Mouse (Mus musculus) spleen, postnatal 10 days (tissue): Measurements from ENCODE around the gene Nfkbiz.
"Not testable (repeated sequence)": the region's sequence is repeated elsewhere in the genome, so short reads cannot be mapped to it uniquely, and the experiment has no call there.

Experiments
- DNase-seq, 2 experiments: peaks; one replicate each; pipeline ENCODE4 v3.0.0; 2021 to 2022; ENCODE audit warnings: low spot score in 2 of 2

Nfkbiz gene

GRCm38 (mm10) chr16:55838510-55839474 lies at the start of gene Nfkbiz:
TSS of gene Nfkbiz (minus strand) at chr16:55838899.
- DNase-seq = peak; percentile 76 to 80

DNA sequence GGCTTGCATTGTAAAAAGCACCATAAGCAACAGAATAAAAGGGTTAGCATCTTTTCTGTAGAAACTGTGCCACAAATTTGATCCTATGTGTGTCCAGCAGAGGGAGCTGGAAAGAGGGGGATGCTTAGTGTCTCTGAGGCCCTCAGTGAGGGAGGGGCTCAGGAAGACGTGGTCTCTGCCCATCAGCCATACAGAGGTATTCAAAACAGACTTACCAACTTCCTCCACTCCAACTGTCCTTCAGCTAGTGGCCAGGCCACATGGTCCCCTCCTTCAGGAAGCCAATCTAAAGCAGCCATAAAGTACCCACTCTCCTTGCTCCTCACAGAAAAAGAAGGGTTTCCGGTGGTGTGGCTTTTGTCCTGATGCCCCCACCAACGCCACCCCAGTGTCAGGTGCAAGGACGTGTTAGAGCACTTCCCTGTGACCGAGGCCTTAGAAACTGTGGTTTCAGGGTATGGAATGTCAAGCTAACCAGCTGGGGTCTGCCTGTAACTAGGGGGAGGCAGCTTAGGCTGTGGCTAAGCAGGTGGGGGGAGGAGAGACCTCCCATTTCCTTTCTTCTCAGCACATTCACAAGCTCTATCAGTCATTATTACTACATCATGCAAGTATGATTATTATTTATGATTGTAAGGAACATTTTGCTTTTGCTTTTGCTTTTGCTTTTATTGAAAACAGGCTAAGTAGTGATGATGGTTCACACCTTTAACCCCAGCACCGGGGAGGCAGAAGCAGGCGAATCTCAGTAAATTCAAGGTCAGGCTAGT lies 49.3 kb upstream of the Nfkbiz start:
- DNase-seq = peak in 1 of 2 experiments; percentile 24

- no peak for DNase-seq
These were observed 45.5 kb upstream of the Nfkbiz start for GRCm38 (mm10) chr16:55884246-55884645.

- DNase-seq = no peak
These were observed 37.3 kb upstream of the Nfkbiz start for GRCm38 (mm10) chr16:55876025-55876424.

GRCm38 (mm10) chr16:55863832-55864231 lies 25.1 kb upstream of the Nfkbiz start:
- DNase-seq = no peak

- DNase-seq = peak; percentile 50 to 80
These were observed 24.6 kb upstream of the Nfkbiz start for GRCm38 (mm10) chr16:55863149-55863815.

GRCm38 (mm10) chr16:55861104-55861503 lies 22.4 kb upstream of the Nfkbiz start:
- no peak for DNase-seq

- not testable (repeated sequence) for DNase-seq
These were observed 20.7 kb upstream of the Nfkbiz start for GRCm38 (mm10) chr16:55859421-55859820.

DNA sequence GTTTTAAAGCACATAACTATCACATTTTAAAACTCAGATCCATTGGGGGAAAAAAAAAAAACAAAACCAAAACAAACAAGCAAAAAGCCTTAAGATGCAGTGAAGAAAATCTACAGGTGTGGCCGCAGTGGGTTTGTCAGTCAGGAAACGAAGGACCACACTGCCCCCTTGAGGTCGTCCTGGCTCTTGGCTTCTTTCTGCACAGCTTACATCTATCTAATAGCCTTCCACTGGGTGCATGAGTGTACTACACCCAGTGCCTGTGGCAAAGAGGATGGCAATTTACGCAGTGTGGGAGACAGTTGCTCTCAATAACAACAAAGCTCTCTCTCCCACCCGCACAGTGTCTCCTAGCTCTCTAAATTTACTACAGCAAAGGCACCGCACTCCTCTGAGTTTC lies 19.8 kb upstream of the Nfkbiz start:
- DNase-seq = peak; percentile 47 to 82

GRCm38 (mm10) chr16:55852943-55853727 lies 14.4 kb upstream of the Nfkbiz start:
- peak; percentile 38 to 84 for DNase-seq

- DNase-seq = no peak
These were observed 13.8 kb upstream of the Nfkbiz start for GRCm38 (mm10) chr16:55852515-55852914.

GRCm38 (mm10) chr16:55850485-55850884 lies 11.8 kb upstream of the Nfkbiz start:
- DNase-seq = no peak

- no peak for DNase-seq
These were observed 9.0 kb upstream of the Nfkbiz start for GRCm38 (mm10) chr16:55847679-55848078.

GRCm38 (mm10) chr16:55844847-55845246 lies 6.1 kb upstream of the Nfkbiz start:
- DNase-seq = no peak

DNA sequence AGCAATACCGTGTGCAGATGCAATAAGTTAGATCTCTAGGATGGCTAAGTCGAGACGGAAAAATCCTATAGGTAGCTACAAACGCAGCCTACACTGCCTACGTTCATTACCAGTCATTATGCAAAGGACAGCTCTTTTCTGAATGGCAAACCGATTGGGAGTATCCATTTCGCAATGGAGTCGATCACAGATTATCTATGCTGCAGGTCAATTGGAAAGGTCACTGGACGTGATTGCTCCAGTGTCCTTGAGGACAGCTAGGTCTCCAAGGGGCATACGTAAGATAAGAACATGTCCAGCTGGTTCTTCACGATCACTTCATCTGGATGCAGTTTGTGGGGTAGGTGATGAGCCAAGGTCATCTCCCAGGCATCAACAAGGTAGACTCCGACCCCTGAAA lies 5.2 kb upstream of the Nfkbiz start:
- no peak for DNase-seq

GRCm38 (mm10) chr16:55843134-55843533 lies 4.4 kb upstream of the Nfkbiz start:
- DNase-seq = no peak

GRCm38 (mm10) chr16:55841506-55841905 lies 2.8 kb upstream of the Nfkbiz start:
- no peak for DNase-seq

- DNase-seq = no peak
These were observed 580 bp downstream of the Nfkbiz start for GRCm38 (mm10) chr16:55838129-55838509.

GRCm38 (mm10) chr16:55837653-55838052 lies 1.0 kb downstream of the Nfkbiz start:
- DNase-seq = not testable (repeated sequence)

- no peak for DNase-seq
These were observed 1.5 kb downstream of the Nfkbiz start for GRCm38 (mm10) chr16:55837168-55837567.

GRCm38 (mm10) chr16:55835798-55836197 lies 2.9 kb downstream of the Nfkbiz start:
- DNase-seq = no peak
